Mouse (Mus musculus): Measurements from ENCODE around the gene Phc2.
"Not testable (repeated sequence)": the region's sequence is repeated elsewhere in the genome, so short reads cannot be mapped to it uniquely, and the experiment has no call there.

The Phc2 gene

DNA sequence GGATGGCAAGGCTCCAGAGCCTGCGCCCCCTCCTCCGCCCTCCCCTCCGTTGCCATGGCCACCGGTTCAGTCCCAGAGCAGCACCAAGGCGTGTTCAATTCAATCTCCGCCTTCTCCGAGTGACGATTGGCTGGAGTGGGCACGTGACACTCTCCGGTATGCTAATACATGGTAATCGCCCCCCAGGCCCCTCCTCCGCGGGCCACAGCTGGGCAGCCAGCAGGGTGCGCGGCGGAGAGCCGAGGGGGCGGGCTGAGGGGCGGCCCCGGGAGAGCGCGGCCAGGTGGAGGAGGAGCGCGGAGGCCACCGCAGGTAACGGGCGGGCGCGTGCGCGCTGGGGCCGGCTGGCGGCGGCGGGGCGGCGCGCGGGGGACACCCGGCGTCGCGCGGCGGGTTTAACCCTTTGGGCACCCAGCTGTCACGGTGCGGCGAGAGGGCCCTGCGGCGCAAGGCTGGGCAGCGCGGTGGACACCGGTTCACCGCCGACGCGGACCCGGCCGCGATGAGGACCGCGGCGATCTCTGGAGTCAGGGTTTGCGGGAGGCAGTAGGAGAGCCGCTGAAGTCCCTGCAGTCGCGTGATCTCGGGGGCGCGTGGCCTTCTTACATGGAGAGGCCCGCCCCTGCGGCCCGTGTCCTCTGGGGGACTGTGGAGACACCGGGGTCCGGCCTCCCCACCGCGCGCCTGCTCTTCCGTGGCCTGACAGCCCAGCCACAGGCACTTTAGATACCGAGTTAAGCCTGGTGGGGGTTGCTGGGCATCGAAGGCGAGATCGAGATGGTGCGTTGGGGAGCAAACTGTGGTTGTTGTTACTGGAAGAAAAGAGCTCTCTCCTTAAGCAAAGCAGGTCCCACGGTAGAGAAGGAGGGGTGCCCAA is at the start of gene Phc2:
Gene Phc2, plus strand, starts transcription at position 198 of the 877 bp plus-strand sequence.
- peak; percentile 95 for DNase-seq (ENCODE audit: low spot score)

- DNase-seq (ENCODE audit: low spot score) = no peak
Observed at GRCm38 (mm10) chr4:128606586-128606985, 47.9 kb upstream of the Phc2 start.

GRCm38 (mm10) chr4:128607661-128608060 is 46.8 kb upstream of the Phc2 start:
- no peak for DNase-seq (ENCODE audit: low spot score)

DNA sequence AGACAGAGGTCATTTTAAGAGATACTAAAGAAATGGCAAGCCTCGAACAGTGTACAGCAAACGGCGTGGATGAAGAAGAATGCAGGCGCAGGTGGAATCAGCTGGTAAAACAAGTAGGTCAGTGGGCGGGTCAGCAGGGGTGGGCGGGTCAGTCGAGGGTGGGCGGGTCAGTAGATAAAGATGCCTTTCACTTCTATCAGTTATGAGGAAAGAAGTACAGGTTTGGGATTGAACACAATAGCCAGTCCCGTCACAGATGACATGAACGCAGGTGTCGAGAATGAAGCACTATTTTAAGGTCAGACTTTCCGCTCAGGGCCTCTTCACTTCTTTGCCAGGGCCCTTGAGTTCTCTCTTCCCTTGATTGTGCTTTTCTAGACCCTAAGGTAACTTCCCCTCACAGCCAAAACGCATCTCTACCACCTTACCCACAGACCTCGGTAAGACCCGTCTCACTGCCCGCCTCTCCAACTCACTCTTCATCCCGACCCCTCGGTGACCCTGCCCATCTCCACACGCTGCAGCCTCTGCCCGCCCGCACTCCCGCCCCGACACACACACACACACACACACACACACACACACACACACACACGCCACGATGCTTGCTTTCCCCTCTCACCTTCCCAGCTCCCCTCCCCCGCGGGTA is 45.1 kb upstream of the Phc2 start:
- DNase-seq (ENCODE audit: low spot score) = peak; percentile 40

GRCm38 (mm10) chr4:128609925-128610402 is 44.5 kb upstream of the Phc2 start, which contains the start of gene Zscan20:
Gene Zscan20 (minus strand): TSS chr4:128610098.
- peak; percentile 99 for DNase-seq (ENCODE audit: low spot score)

- DNase-seq (ENCODE audit: low spot score) = no peak
Observed at GRCm38 (mm10) chr4:128610706-128611105, 43.8 kb upstream of the Phc2 start.

DNA sequence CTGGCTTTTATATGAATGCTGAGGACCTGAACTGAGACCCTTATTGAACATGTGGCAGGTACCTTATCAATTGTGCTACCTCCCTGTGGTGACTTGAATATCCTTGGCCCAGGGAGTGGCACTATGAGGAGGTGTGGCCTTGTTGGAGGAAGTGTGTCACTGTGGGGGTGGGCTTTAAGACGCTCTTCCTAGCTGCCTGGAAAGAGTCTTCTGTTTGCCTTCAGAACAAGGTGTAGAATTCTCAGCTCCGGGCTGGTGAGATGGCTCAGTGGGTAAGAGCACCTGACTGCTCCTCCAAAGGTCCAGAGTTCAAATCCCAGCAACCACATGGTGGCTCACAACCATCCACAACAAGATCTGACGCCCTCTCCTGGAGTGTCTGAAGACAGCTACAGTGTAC is 42.8 kb upstream of the Phc2 start:
- not testable (repeated sequence) for DNase-seq (ENCODE audit: low spot score)

DNA sequence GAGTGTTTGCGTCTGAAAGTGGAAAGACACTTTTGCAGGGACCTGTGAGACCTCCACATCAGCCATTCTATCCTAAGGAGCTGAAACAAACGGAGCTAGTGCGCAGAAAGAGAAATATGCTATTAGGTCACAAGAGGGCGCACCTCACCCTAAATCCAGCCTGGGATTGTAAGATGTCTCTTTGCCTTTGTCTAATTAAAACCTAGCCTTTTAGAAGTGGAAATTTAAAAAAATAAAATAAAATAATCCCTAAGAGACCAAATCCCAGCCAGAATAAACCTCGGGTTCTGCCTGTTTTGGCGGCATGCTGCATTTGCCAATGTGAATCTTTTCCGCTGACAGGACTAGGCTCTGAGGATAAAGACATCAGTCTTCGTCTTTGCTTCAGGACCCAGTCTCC is 41.2 kb upstream of the Phc2 start:
- DNase-seq (ENCODE audit: low spot score) = peak; percentile 42

GRCm38 (mm10) chr4:128615761-128616160 is 38.7 kb upstream of the Phc2 start:
- no peak for DNase-seq (ENCODE audit: low spot score)

DNA sequence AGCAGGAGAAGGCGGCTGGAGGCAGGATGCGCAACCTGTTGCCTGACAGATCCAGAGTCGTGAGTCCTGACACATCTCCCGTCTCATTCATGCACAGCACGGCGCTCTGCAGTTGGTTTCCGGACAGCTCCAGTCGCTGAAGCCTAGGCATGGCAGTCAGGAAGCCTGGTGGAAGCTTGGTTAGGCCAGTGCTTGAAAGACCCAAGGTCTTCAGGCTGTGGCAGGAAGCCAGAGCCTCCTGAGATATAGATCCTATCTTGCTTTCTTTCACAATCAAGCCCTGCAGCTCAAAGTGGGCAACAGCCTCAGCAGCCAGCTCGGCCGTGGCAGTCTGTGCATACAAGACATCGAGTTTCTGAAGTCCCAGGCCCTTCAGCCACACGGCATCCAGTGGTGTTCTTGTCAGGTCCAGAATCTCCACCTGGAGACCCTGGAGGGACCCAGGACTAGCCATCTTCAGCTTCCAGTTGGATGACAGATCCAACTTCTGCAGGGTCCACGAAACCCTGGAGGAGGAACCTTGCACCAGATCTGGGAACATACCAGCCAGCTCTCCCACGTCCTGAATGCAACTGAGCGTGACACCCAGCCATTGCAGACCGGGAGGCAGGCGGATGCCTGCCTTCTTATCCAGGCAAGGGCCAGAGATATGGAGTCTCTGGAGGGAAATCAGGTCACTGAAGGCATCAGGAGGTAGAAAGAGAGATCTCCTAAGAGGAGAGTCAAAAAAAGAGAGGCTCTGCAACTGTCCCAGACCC is 37.0 kb upstream of the Phc2 start:
- DNase-seq (ENCODE audit: low spot score) = no peak

DNA sequence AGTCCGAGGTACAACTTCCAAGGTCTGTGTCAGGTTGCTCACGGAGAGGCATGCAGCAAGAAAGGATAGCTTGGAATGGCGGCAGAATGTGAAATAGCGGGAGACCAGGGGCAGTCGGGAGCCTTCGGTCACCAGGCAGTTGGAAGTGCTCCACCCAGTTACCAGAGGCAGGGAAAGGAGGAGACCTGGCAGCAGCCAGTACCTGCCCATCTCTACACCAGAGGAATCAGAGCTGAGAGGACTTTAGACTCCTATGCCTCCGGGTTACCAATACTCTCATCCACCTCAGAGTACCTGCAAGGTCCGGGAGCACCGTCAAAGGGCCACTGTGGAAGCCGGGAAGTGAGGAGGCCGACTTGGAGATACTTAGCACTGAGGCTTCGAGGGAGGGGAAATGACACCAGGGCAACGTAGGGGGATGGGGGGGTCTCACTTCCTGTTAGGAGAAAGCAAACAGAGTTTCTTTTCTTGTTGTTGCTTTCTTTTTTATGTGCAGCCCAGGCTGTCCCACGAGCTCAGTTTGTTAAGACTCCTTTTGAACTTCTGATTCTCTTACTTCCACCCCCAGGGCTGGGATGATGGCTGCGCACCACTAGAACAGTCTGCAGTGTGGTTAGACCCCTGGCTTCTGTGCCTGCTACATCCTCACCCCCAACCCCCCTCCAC is 36.1 kb upstream of the Phc2 start, which contains the start of gene Tlr12:
Gene Tlr12, minus strand, starts transcription at position 374 of the 666 bp plus-strand sequence.
- DNase-seq (ENCODE audit: low spot score) = no peak

DNA sequence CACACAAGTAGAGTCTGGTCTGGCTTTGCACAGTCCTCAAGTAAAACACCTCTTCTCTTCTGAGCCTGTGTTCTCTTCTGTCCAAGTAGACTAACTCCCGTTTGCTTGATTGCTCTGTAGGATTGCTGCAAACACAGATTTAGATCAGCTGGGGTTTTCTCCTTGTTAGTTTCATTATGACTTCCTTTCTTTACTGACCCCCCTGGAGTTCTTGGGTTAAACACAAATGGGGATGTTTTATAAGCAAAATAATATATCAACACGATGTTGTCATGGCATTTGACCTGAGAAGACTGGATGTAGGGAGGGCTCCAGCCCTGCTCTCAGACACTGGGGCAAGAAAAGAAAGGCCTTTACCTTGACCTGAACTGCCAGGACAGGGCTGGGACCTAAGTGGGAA is 35.5 kb upstream of the Phc2 start:
- no peak for DNase-seq (ENCODE audit: low spot score)

GRCm38 (mm10) chr4:128620572-128620971 is 33.9 kb upstream of the Phc2 start:
- no peak for DNase-seq (ENCODE audit: low spot score)

DNA sequence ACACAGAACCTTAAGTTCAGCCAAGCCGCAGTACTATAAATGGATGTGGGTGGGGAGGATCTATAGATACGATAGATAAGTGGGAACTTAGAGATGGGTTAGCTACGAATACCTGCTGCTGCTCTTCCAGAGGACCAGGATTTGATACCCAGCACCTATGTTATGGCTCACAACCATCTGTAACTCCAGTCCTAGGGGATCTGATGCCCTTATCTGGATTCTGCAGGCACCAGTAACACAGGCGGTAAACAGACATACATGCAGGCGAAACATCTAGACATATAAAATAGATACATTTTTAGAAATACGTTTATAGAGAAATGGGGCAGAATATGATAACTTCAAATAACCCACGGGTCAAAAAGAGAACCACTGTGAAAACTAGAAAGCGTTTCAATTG is 33.4 kb upstream of the Phc2 start:
- DNase-seq (ENCODE audit: low spot score) = no peak

DNA sequence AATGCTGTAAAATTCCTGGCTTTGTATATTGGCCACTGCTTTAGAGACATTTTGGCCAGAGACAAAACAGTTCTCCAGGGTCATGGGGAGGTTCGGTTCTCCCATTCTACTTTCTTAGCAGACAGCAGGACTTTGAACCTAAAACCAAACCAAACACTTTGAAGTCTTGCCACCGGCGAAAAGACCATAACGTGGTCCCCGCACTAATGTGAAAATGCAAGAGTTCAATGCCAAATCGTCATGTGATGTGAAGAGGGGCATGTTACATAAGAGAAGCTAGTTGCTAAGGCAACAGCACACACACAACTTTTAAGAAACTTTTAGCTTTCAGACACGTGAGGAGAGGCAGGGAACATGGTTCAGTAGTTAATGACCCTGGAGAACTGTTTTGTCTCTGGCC is 19.1 kb upstream of the Phc2 start:
- DNase-seq (ENCODE audit: low spot score) = no peak

GRCm38 (mm10) chr4:128635894-128636585 is 18.5 kb upstream of the Phc2 start:
- DNase-seq (ENCODE audit: low spot score) = no peak

DNA sequence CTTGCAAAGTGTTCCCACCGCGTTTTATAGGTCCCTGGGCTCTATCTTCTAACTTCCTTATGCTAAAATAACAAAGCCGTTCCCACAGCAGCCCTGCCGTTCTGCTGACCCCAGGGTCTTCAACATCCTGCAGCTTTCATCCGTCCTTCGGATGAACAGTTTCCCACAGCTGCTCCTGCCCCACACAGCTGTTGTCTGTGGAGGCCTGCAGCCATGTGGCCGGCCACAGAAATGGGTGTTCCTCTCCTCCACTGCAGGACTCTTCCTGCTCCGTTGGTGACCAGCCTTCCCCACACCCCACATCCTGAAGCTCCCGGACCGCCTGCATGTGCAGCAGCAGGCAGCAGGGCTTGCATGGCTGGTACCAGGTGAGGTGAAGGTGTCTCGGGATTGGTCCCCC is 17.3 kb upstream of the Phc2 start:
- no peak for DNase-seq (ENCODE audit: low spot score)

DNA sequence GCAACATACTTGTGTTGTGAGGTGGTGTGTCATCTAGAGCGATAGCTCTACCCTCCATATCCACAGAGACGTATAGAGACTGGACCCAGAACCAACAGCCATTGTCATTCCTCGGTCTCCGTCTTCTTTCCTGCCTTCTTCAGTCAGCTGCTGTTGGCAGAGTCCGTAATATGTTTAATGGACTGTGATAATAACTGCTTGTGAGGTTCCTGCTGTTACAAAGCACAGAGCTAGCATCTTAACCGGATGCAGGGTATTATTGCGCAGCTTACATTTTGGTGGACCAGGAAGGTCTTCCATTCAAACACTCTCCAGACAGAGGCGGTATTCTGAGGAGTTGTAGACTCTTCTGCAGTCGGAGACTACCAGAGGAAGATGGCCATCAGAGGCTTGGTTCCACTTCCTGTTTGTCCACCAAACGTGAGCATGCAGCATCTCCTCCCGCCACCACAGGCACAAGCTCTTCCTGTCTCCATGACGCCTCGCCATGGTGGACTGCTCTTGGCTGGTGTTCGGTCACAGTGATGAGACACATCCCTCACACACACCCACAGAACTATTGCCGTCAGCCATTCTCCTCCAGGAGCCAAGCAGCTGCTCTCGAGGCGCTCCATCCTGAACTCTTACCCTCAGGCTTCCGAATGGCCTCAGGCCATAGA is 16.1 kb upstream of the Phc2 start:
- no peak for DNase-seq (ENCODE audit: low spot score)

DNA sequence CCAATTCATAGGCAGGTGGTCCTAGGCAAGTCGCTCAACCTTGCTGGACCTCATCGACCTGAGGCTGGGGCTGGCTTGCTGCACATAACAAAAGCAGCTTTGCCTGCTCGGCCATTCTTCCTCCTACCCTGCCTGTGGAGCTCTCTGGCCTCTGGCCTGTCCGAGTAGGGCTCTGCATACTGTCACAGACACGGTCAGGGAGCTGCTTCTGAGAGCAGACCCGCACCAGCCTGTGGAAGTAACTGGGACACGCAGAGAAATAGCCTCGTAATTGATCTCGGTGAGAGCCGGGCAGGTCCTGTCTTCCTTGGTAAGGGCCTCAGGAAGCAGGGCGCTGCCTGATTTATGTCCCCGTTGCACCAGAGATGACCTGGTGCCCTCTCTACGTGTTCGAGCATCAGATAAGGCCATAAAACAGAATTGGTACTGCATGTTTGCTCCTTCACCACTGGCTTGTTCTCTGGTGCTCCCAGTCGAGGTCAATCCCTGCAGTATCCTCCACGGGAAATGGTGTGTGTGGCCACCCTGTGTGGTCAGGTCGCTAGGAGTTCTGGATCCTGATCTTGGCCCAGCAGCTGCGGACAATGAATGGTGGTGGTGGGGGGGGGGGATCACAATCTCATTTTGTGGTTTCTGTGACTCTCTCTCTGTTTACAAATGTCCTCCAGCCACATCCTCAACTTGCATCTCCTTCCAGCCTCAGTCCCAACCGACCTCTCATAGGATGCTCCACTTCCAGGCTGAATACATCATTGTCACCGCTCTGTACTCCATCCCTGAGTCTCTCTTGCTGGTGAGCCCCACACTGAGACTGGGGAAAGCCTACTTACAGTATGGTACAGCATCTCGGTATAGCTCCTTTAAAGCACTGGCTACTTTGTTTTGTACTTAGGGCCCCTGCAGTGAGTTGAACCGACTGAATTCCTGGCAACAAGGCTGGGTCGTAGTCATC is 12.5 kb upstream of the Phc2 start:
- DNase-seq (ENCODE audit: low spot score) = peak; percentile 62

GRCm38 (mm10) chr4:128645896-128646295 is 8.6 kb upstream of the Phc2 start:
- DNase-seq (ENCODE audit: low spot score) = no peak
